Mouse (Mus musculus) spleen, adult 2 months (tissue): ENCODE data around the gene Atp6ap1l. TPM values are rescaled to one million over a fixed set of nuclear protein-coding genes. Genes with fewer than 3 reads are reported as not detected.
A peak's percentile ranks its signal among the peaks of the same experiment; 100 is the strongest.

ENCODE experiments used
- DNase-seq, 2 experiments: peaks; one replicate each; pipeline versions ENCODE4 v3.0.0 to v3.0.0-alpha.2; 2012 to 2021; ENCODE audit warnings: low spot score in 2 of 2, low read depth in 1 of 2
- H3K27ac ChIP-seq: fragments of 200-500 bp; 2 replicates; pipeline ENCODE4 v1.5.1; 2012; ENCODE audit warnings: low read length, inconsistent platforms; ENCODE audit not compliant: insufficient read depth
- H3K27me3 ChIP-seq: fragments of 200-500 bp; 2 replicates; pipeline ENCODE4 v1.6.1; 2012; ENCODE audit warnings: mild to moderate bottlenecking, moderate library complexity, low read length, inconsistent platforms; ENCODE audit not compliant: control insufficient read depth, insufficient read depth
- H3K36me3 ChIP-seq: fragments of 200-500 bp; 2 replicates; pipeline ENCODE4 v1.6.1; 2012; ENCODE audit warnings: mild to moderate bottlenecking, low read length, inconsistent platforms; ENCODE audit not compliant: control insufficient read depth, insufficient read depth
- H3K4me1 ChIP-seq: fragments of 200-500 bp; 2 replicates; pipeline ENCODE4 v1.6.1; 2011; ENCODE audit warnings: inconsistent platforms; ENCODE audit not compliant: control insufficient read depth, insufficient read depth, insufficient read length
- H3K4me3 ChIP-seq: fragments of 200-500 bp; 2 replicates; pipeline ENCODE4 v1.5.1; 2011; ENCODE audit warnings: mild to moderate bottlenecking, inconsistent platforms; ENCODE audit not compliant: insufficient read depth, insufficient read length; ENCODE audit errors: extremely low read depth
- CTCF ChIP-seq: fragments of 200-500 bp; IDR thresholded peaks from 2 replicates; pipeline ENCODE4 v1.5.1; 2011; ENCODE audit warnings: mild to moderate bottlenecking, inconsistent platforms; ENCODE audit not compliant: insufficient read depth, insufficient read length, insufficient replicate concordance; ENCODE audit errors: extremely low read depth
- POLR2A ChIP-seq: fragments of 200-500 bp; IDR thresholded peaks from 2 replicates; pipeline ENCODE4 v1.6.1; 2011; ENCODE audit warnings: low read depth, low read length, inconsistent platforms
- WGBS: fragments of 180-500 bp; shearing (Covaris S2); methylation state at CpG from one replicate; pipeline ENCODE4 v1.1.7; 2018; 5-methylcytosine and 5-hydroxymethylcytosine counted together
- polyA plus RNA-seq: library from polyadenylated mRNA; depleted of rRNA; stranded (reverse); fragments of >200 nt; gene quantifications from 2 replicates; pipeline ENCODE4 v1.2.3, GENCODE M21; 2012

Gene Atp6ap1l
- polyA plus RNA-seq, 1 experiment: not detected

GRCm38 (mm10) chr13:90890111-90890510 is 15.0 kb downstream of the Atp6ap1l start:
- Histone ChIP-seq H3K27me3 (no peaks in the 10 kb centered on the region), H3K36me3 (no peaks in the 10 kb centered on the region), H3K4me1 (no peaks in the 10 kb centered on the region), H3K27ac (no peak overlapping the region), H3K4me3 (no peak overlapping the region)
- TF ChIP-seq CTCF (no peak), POLR2A (no peak)
- no peak for DNase-seq
- WGBS: 84% methylated on average over 5 of the region's 5 CpGs

- 4% methylated on average over 18 of the region's 18 CpGs for WGBS
- H3K4me3 ChIP-seq: peak overlapping the region; percentile 20; the same call in 1 of the 2 replicates
- DNase-seq: peak; percentile 12 to 22
- TF ChIP-seq CTCF (peak; percentile 53; the same call in 1 of the 2 replicates), POLR2A (no peak)
- no peaks in the 10 kb centered on the region for H3K27me3 ChIP-seq
- no peaks in the 10 kb centered on the region for H3K4me1 ChIP-seq
- H3K27ac ChIP-seq: no peak overlapping the region
- no peaks in the 10 kb centered on the region for H3K36me3 ChIP-seq
These were observed 18.6 kb downstream of the Atp6ap1l start for GRCm38 (mm10) chr13:90886568-90886983.

- Histone ChIP-seq H3K4me1 (no peaks in the 10 kb centered on the region), H3K27ac (no peak overlapping the region), H3K4me3 (no peak overlapping the region), H3K27me3 (no peaks in the 10 kb centered on the region), H3K36me3 (no peaks in the 10 kb centered on the region)
- no peak for TF ChIP-seq CTCF
- no peak for TF ChIP-seq POLR2A
- DNase-seq: no peak
- 52% methylated on average over 13 of the region's 13 CpGs for WGBS
These were observed 19.2 kb downstream of the Atp6ap1l start for GRCm38 (mm10) chr13:90885856-90886532.

GRCm38 (mm10) chr13:90881727-90882429 is 23.3 kb downstream of the Atp6ap1l start:
- Histone ChIP-seq H3K27me3 (no peaks in the 10 kb centered on the region), H3K4me3 (no peak overlapping the region), H3K36me3 (no peaks in the 10 kb centered on the region), H3K27ac (no peak overlapping the region), H3K4me1 (no peaks in the 10 kb centered on the region)
- TF ChIP-seq POLR2A: no peak
- TF ChIP-seq CTCF: no peak
- 57% methylated on average over 1 of the region's 1 CpGs for WGBS
- no peak for DNase-seq

- Histone ChIP-seq H3K4me1 (no peaks in the 10 kb centered on the region), H3K36me3 (no peaks in the 10 kb centered on the region), H3K4me3 (no peak overlapping the region), H3K27ac (no peak overlapping the region), H3K27me3 (no peaks in the 10 kb centered on the region)
- DNase-seq: no peak
- no peak for TF ChIP-seq CTCF
- no peak for TF ChIP-seq POLR2A
- 86% methylated on average over 4 of the region's 4 CpGs for WGBS
These were observed 33.6 kb downstream of the Atp6ap1l start for GRCm38 (mm10) chr13:90871579-90871978.

GRCm38 (mm10) chr13:90869157-90869556 is 36.0 kb downstream of the Atp6ap1l start:
- Histone ChIP-seq H3K27ac (no peak overlapping the region), H3K27me3 (no peaks in the 10 kb centered on the region), H3K4me3 (no peak overlapping the region), H3K36me3 (no peaks in the 10 kb centered on the region), H3K4me1 (no peaks in the 10 kb centered on the region)
- 57% methylated on average over 4 of the region's 4 CpGs for WGBS
- DNase-seq: no peak
- no peak for TF ChIP-seq CTCF
- TF ChIP-seq POLR2A: no peak

GRCm38 (mm10) chr13:90862138-90862537 is 43.0 kb downstream of the Atp6ap1l start:
- no peaks in the 10 kb centered on the region for H3K27me3 ChIP-seq
- no peak overlapping the region for H3K27ac ChIP-seq
- no peaks in the 10 kb centered on the region for H3K4me1 ChIP-seq
- WGBS: 82% methylated on average over 3 of the region's 3 CpGs
- no peak for DNase-seq
- no peaks in the 10 kb centered on the region for H3K36me3 ChIP-seq
- TF ChIP-seq POLR2A: no peak
- no peak for TF ChIP-seq CTCF
- no peak overlapping the region for H3K4me3 ChIP-seq
